Mouse (Mus musculus) hindbrain, postnatal 0 days (tissue): Measurements from ENCODE around the gene Mapk13. TPM values are rescaled to one million over a fixed set of nuclear protein-coding genes. Genes with fewer than 3 reads are reported as not detected.

Experiments
- ATAC-seq: fragments of 200-750 bp; cut with Nextera tagmentation; 2 replicates; pipeline ENCODE4 v1.8.0; 2017; ENCODE audit warnings: mild to moderate bottlenecking, moderate TSS enrichment, moderate library complexity
- DNase-seq: peaks from one replicate; pipeline ENCODE4 v3.0.0-alpha.2; 2015; ENCODE audit warnings: low spot score
- H3K27ac ChIP-seq: fragments of 300-500 bp; sonication (generic); 2 replicates; pipeline ENCODE4 v1.5.1; 2014; ENCODE audit warnings: mild to moderate bottlenecking
- H3K27me3 ChIP-seq: fragments of 300-500 bp; sonication (generic); 2 replicates; pipeline ENCODE4 v1.6.1; 2014; ENCODE audit warnings: low read length, mixed read lengths; ENCODE audit not compliant: insufficient read depth
- H3K36me3 ChIP-seq: fragments of 300-500 bp; sonication (generic); 2 replicates; pipeline ENCODE4 v1.6.1; 2014; ENCODE audit warnings: low read length, mixed read lengths; ENCODE audit not compliant: insufficient read depth
- H3K4me1 ChIP-seq: fragments of 300-500 bp; sonication (generic); 2 replicates; pipeline ENCODE4 v1.6.1; 2014; ENCODE audit warnings: antibody characterized with exemption, low read length, mixed read lengths; ENCODE audit not compliant: insufficient read depth
- H3K4me2 ChIP-seq: fragments of 300-500 bp; sonication (generic); 2 replicates; pipeline ENCODE4 v1.6.1; 2014; ENCODE audit warnings: low read depth, mild to moderate bottlenecking, low read length, moderate library complexity, mixed read lengths
- H3K4me3 ChIP-seq: fragments of 300-500 bp; sonication (generic); 2 replicates; pipeline ENCODE4 v1.5.1; 2014; ENCODE audit warnings: low read length
- H3K9ac ChIP-seq: fragments of 300-500 bp; sonication (generic); replicated peaks from 2 replicates; pipeline ENCODE4 v1.6.1; 2014; ENCODE audit warnings: mild to moderate bottlenecking, low read length, moderate library complexity, mixed read lengths
- H3K9me3 ChIP-seq: fragments of 300-500 bp; sonication (generic); 2 replicates; pipeline ENCODE4 v1.6.1; 2016; ENCODE audit warnings: low read length, mixed read lengths
- CTCF ChIP-seq: IDR thresholded peaks from 2 replicates; pipeline ENCODE4 v1.5.1; 2016; ENCODE audit warnings: antibody characterized with exemption, control low read depth, low read depth
- WGBS: fragments of 180-500 bp; shearing (Covaris S2); extraction: QIAGEN DNeasy Blood & Tissue Kit; methylation state at CpG from one replicate; pipeline ENCODE4 v1.1.7; 2014; 5-methylcytosine and 5-hydroxymethylcytosine counted together
- polyA plus RNA-seq: library from polyadenylated mRNA; unstranded; fragments of >200 nt; fragmentation: Nextera tagmentation; extraction: Ambion mirVana; gene quantifications from 2 replicates; pipeline ENCODE4 v1.2.1, GENCODE M21; 2015
- total RNA-seq: library from RNA; depleted of rRNA; stranded (reverse); fragments of >200 nt; gene quantifications from 2 replicates; pipeline ENCODE4 v1.2.3, GENCODE M21; 2014; rRNA removed

Mapk13 gene
- total and polyA plus RNA-seq, 2 experiments from 2014 or later = 0.37 to 1.7 TPM

- no peak for TF ChIP-seq CTCF
- 78% methylated on average over 2 of the region's 2 CpGs for WGBS
- H3K36me3 ChIP-seq = peaks cover 61% of the 10 kb centered on the region
These were observed 51.1 kb downstream of the Mapk13 start for GRCm38 (mm10) chr17:28820189-28820588.

GRCm38 (mm10) chr17:28823004-28823745 is 54.1 kb downstream of the Mapk13 start:
- ATAC-seq (peak; percentile 67; the same call in 1 of the 2 replicates), DNase-seq (peak; percentile 54)
- H3K27me3 ChIP-seq = no peaks in the 10 kb centered on the region
- H3K27ac ChIP-seq = peak overlapping the region; percentile 54
- H3K4me1 ChIP-seq = no peaks in the 10 kb centered on the region
- peaks cover 48% of the 10 kb centered on the region for H3K36me3 ChIP-seq
- 71% methylated on average over 13 of the region's 13 CpGs for WGBS
- H3K4me3 ChIP-seq = no peak overlapping the region
- no peak for TF ChIP-seq CTCF
- no peak overlapping the region for H3K9ac ChIP-seq
- H3K4me2 ChIP-seq = no peak overlapping the region
- no peaks in the 10 kb centered on the region for H3K9me3 ChIP-seq

More at GRCm38 (mm10) chr17:28820189-28820588, 51.1 kb downstream of the Mapk13 start:
- no peak for DNase-seq
- Histone ChIP-seq H3K4me1 (no peaks in the 10 kb centered on the region), H3K9ac (no peak overlapping the region), H3K4me3 (no peak overlapping the region), H3K27ac (no peak overlapping the region), H3K27me3 (no peaks in the 10 kb centered on the region), H3K9me3 (no peaks in the 10 kb centered on the region), H3K4me2 (no peak overlapping the region)
- no peak for ATAC-seq

- no peaks in the 10 kb centered on the region for H3K27me3 ChIP-seq
- no peak for ATAC-seq
- no peaks in the 10 kb centered on the region for H3K9me3 ChIP-seq
- no peak overlapping the region for H3K9ac ChIP-seq
- no peaks in the 10 kb centered on the region for H3K4me1 ChIP-seq
- H3K36me3 ChIP-seq = peaks cover 43% of the 10 kb centered on the region
- peak overlapping the region; percentile 54; the same call in 1 of the 2 replicates for H3K27ac ChIP-seq
- no peak for TF ChIP-seq CTCF
- H3K4me3 ChIP-seq = no peak overlapping the region
- H3K4me2 ChIP-seq = no peak overlapping the region
- WGBS = 71% methylated on average over 11 of the region's 11 CpGs
- no peak for DNase-seq
These were observed 54.7 kb downstream of the Mapk13 start for GRCm38 (mm10) chr17:28823749-28824148.

GRCm38 (mm10) chr17:28824896-28825295 is 55.8 kb downstream of the Mapk13 start:
- no peak overlapping the region for H3K4me3 ChIP-seq
- H3K4me2 ChIP-seq = no peak overlapping the region
- 67% methylated on average over 6 of the region's 6 CpGs for WGBS
- no peaks in the 10 kb centered on the region for H3K27me3 ChIP-seq
- H3K9ac ChIP-seq = no peak overlapping the region
- H3K27ac ChIP-seq = peak overlapping the region; percentile 3; the same call in 1 of the 2 replicates
- TF ChIP-seq CTCF = no peak
- H3K9me3 ChIP-seq = no peaks in the 10 kb centered on the region
- ATAC-seq = no peak
- peaks cover 43% of the 10 kb centered on the region for H3K36me3 ChIP-seq
- H3K4me1 ChIP-seq = no peaks in the 10 kb centered on the region
- no peak for DNase-seq

- Histone ChIP-seq H3K27me3 (no peaks in the 10 kb centered on the region), H3K9ac (no peak overlapping the region), H3K27ac (peak overlapping the region; percentile 32; the same call in 1 of the 2 replicates), H3K4me2 (no peak overlapping the region), H3K4me3 (no peak overlapping the region), H3K9me3 (no peaks in the 10 kb centered on the region), H3K36me3 (peaks cover 43% of the 10 kb centered on the region), H3K4me1 (no peaks in the 10 kb centered on the region)
- TF ChIP-seq CTCF = no peak
- WGBS = 75% methylated on average over 6 of the region's 6 CpGs
- ATAC-seq (no peak), DNase-seq (peak; percentile 39)
These were observed 56.4 kb downstream of the Mapk13 start for GRCm38 (mm10) chr17:28825359-28826041.

- no peak for ATAC-seq
- Histone ChIP-seq H3K27ac (no peak overlapping the region), H3K9me3 (no peaks in the 10 kb centered on the region), H3K4me3 (no peak overlapping the region), H3K27me3 (no peaks in the 10 kb centered on the region), H3K9ac (no peak overlapping the region), H3K4me1 (no peaks in the 10 kb centered on the region), H3K36me3 (peaks cover 29% of the 10 kb centered on the region), H3K4me2 (no peak overlapping the region)
- TF ChIP-seq CTCF = no peak
- 93% methylated on average over 8 of the region's 8 CpGs for WGBS
- DNase-seq = no peak
These were observed 58.7 kb downstream of the Mapk13 start for GRCm38 (mm10) chr17:28827665-28828231.

GRCm38 (mm10) chr17:28829120-28829519 is 60.0 kb downstream of the Mapk13 start:
- Histone ChIP-seq H3K9me3 (no peaks in the 10 kb centered on the region), H3K4me2 (no peak overlapping the region), H3K4me1 (no peaks in the 10 kb centered on the region), H3K27ac (no peak overlapping the region), H3K9ac (no peak overlapping the region), H3K36me3 (peaks cover 19% of the 10 kb centered on the region), H3K27me3 (no peaks in the 10 kb centered on the region), H3K4me3 (no peak overlapping the region)
- no peak for DNase-seq
- TF ChIP-seq CTCF = no peak
- 90% methylated on average over 14 of the region's 14 CpGs for WGBS
- ATAC-seq = no peak

Other genes starting within 250 kb of the Mapk13 start
- not detected in 2 replicates for gene Armc12, start 238.5 kb upstream of the Mapk13 start, total RNA-seq
- not detected in 2 replicates for gene Armc12, start 238.5 kb upstream of the Mapk13 start, polyA plus RNA-seq
- gene Clpsl2, start 219.9 kb upstream of the Mapk13 start, total RNA-seq = not detected in 2 replicates
- not detected in 2 replicates for gene Clpsl2, start 219.9 kb upstream of the Mapk13 start, polyA plus RNA-seq
- not detected in 2 replicates for gene Clps, start 208.5 kb upstream of the Mapk13 start, total RNA-seq
- not detected in 2 replicates for gene Clps, start 208.5 kb upstream of the Mapk13 start, polyA plus RNA-seq
- 26.6 and 42.3 TPM in 2 replicates for gene Lhfpl5, start 193.7 kb upstream of the Mapk13 start, total RNA-seq
- gene Lhfpl5, start 193.7 kb upstream of the Mapk13 start, polyA plus RNA-seq = 27.3 and 29.7 TPM in 2 replicates
- 36.0 and 52.1 TPM in 2 replicates for gene Srpk1, start 146.6 kb upstream of the Mapk13 start, total RNA-seq
- gene Srpk1, start 146.6 kb upstream of the Mapk13 start, polyA plus RNA-seq = 77.2 and 83.5 TPM in 2 replicates
- 1.9 and 3.4 TPM in 2 replicates for gene Slc26a8, start 79.1 kb upstream of the Mapk13 start, total RNA-seq
- 1.7 and 2.2 TPM in 2 replicates for gene Slc26a8, start 79.1 kb upstream of the Mapk13 start, polyA plus RNA-seq
- 35.7 and 41.8 TPM in 2 replicates for gene Mapk14, start 78.0 kb upstream of the Mapk13 start, total RNA-seq
- 19.5 TPM in 2 replicates for gene Mapk14, start 78.0 kb upstream of the Mapk13 start, polyA plus RNA-seq
- 2.3 and 4.3 TPM in 2 replicates for gene AC170998.1, start 43.2 kb upstream of the Mapk13 start, total RNA-seq
- 3.1 and 3.4 TPM in 2 replicates for gene AC170998.1, start 43.2 kb upstream of the Mapk13 start, polyA plus RNA-seq
- gene Brpf3, start 31.8 kb downstream of the Mapk13 start, total RNA-seq = 10.1 and 16.5 TPM in 2 replicates
- gene Brpf3, start 31.8 kb downstream of the Mapk13 start, polyA plus RNA-seq = 4.5 and 4.7 TPM in 2 replicates
- 0.10 and 0.22 TPM in 2 replicates for gene Pnpla1, start 89.1 kb downstream of the Mapk13 start, total RNA-seq
- gene Pnpla1, start 89.1 kb downstream of the Mapk13 start, polyA plus RNA-seq = 0.08 and 0.09 TPM in 2 replicates
- gene 4930539E08Rik, start 146.0 kb downstream of the Mapk13 start, total RNA-seq = 5.6 and 13.0 TPM in 2 replicates
- gene 4930539E08Rik, start 146.0 kb downstream of the Mapk13 start, polyA plus RNA-seq = 1.6 and 2.1 TPM in 2 replicates
- not detected in 2 replicates for gene Pxt1, start 174.5 kb downstream of the Mapk13 start, total RNA-seq
- not detected in 2 replicates for gene Pxt1, start 174.5 kb downstream of the Mapk13 start, polyA plus RNA-seq
- gene Kctd20, start 182.7 kb downstream of the Mapk13 start, total RNA-seq = 51.5 and 59.9 TPM in 2 replicates
- 62.9 and 64.1 TPM in 2 replicates for gene Kctd20, start 182.7 kb downstream of the Mapk13 start, polyA plus RNA-seq
- 56.2 and 58.7 TPM in 2 replicates for gene Stk38, start 238.7 kb downstream of the Mapk13 start, total RNA-seq
- gene Stk38, start 238.7 kb downstream of the Mapk13 start, polyA plus RNA-seq = 52.7 and 60.8 TPM in 2 replicates